Mouse (Mus musculus) limb, embryonic 14.5 days (tissue): ENCODE measurements at regions not wholly inside any gene's neighbourhood (a gene's known extent, or its start where the extent isn't known, plus 50 kb on each side); places are given as distances from the start of the nearest gene placed in this dataset.

Experiments used
- ATAC-seq: fragments of 200-750 bp; cut with Nextera tagmentation; 2 replicates; pipeline ENCODE4 v1.8.0; 2017; ENCODE audit warnings: low read depth, moderate number of reproducible peaks, moderate TSS enrichment; ENCODE audit not compliant: low FRiP score
- DNase-seq: peaks from one replicate; pipeline ENCODE4 v3.0.0-alpha.2; 2015; ENCODE audit warnings: low spot score
- H3K27ac ChIP-seq: fragments of 300-500 bp; sonication (generic); replicated peaks from 2 replicates; pipeline ENCODE4 v1.5.1; 2014; ENCODE audit warnings: low read depth, mild to moderate bottlenecking, low read length, moderate library complexity, mixed read lengths
- H3K27me3 ChIP-seq: fragments of 300-500 bp; sonication (generic); 2 replicates; pipeline ENCODE4 v1.6.1; 2014; ENCODE audit warnings: low read length, mixed read lengths; ENCODE audit not compliant: control insufficient read depth, insufficient read depth
- H3K36me3 ChIP-seq: fragments of 300-500 bp; sonication (generic); 2 replicates; pipeline ENCODE4 v1.6.1; 2014; ENCODE audit warnings: mild to moderate bottlenecking, low read length, moderate library complexity, mixed read lengths; ENCODE audit not compliant: control insufficient read depth, insufficient read depth
- H3K4me1 ChIP-seq: fragments of 300-500 bp; sonication (generic); 2 replicates; pipeline ENCODE4 v1.6.1; 2014; ENCODE audit warnings: antibody characterized with exemption, low read length, mixed read lengths; ENCODE audit not compliant: control insufficient read depth, insufficient read depth
- H3K4me2 ChIP-seq: fragments of 300-500 bp; sonication (generic); replicated peaks from 2 replicates; pipeline ENCODE4 v1.6.1; 2014; ENCODE audit warnings: low read depth, mild to moderate bottlenecking, low read length, moderate library complexity; ENCODE audit not compliant: severe bottlenecking
- H3K4me3 ChIP-seq: fragments of 300-500 bp; sonication (generic); replicated peaks from 2 replicates; pipeline ENCODE4 v1.5.1; 2014; ENCODE audit warnings: low read length
- H3K9ac ChIP-seq: fragments of 300-500 bp; sonication (generic); 2 replicates; pipeline ENCODE4 v1.6.1; 2014; ENCODE audit warnings: mild to moderate bottlenecking, low read depth, low read length, moderate library complexity; ENCODE audit not compliant: severe bottlenecking
- H3K9me3 ChIP-seq: fragments of 300-500 bp; sonication (generic); 2 replicates; pipeline ENCODE4 v1.6.1; 2016; ENCODE audit warnings: low read length; ENCODE audit not compliant: control insufficient read depth
- POLR2A ChIP-seq: fragments of 200-500 bp; IDR thresholded peaks from 2 replicates; pipeline ENCODE4 v1.8.0; 2012; ENCODE audit warnings: inconsistent platforms, mild to moderate bottlenecking, moderate library complexity, borderline replicate concordance; ENCODE audit not compliant: insufficient read depth, insufficient read length; ENCODE audit errors: extremely low read depth
- WGBS: fragments of 180-500 bp; shearing (Covaris S2); extraction: QIAGEN DNeasy Blood & Tissue Kit; methylation state at CpG from one replicate; pipeline ENCODE4 v1.1.7; 2014; 5-methylcytosine and 5-hydroxymethylcytosine counted together

- no peaks in the 10 kb centered on the region for H3K9me3 ChIP-seq
- no peaks in the 10 kb centered on the region for H3K4me1 ChIP-seq
- DNase-seq: no peak
- TF ChIP-seq POLR2A: no peak
- no peak overlapping the region for H3K27ac ChIP-seq
- H3K9ac ChIP-seq: no peak overlapping the region
- H3K4me3 ChIP-seq: no peak overlapping the region
- no peaks in the 10 kb centered on the region for H3K27me3 ChIP-seq
- H3K36me3 ChIP-seq: no peaks in the 10 kb centered on the region
- ATAC-seq: no peak
- no peak overlapping the region for H3K4me2 ChIP-seq
- 51% methylated on average over 3 of the region's 3 CpGs for WGBS
These were observed 518.5 kb downstream of the Rnf144a start for GRCm38 (mm10) chr12:25896543-25896942.

- no peak overlapping the region for H3K27ac ChIP-seq
- 55% methylated on average over 1 of the region's 1 CpGs for WGBS
- H3K9me3 ChIP-seq: no peaks in the 10 kb centered on the region
- H3K4me3 ChIP-seq: no peak overlapping the region
- TF ChIP-seq POLR2A: no peak
- H3K9ac ChIP-seq: no peak overlapping the region
- H3K4me1 ChIP-seq: no peaks in the 10 kb centered on the region
- no peak for DNase-seq
- no peak overlapping the region for H3K4me2 ChIP-seq
- ATAC-seq: no peak
- no peaks in the 10 kb centered on the region for H3K36me3 ChIP-seq
- no peaks in the 10 kb centered on the region for H3K27me3 ChIP-seq
These were observed 519.4 kb downstream of the Rnf144a start for GRCm38 (mm10) chr12:25895691-25896090.

DNA sequence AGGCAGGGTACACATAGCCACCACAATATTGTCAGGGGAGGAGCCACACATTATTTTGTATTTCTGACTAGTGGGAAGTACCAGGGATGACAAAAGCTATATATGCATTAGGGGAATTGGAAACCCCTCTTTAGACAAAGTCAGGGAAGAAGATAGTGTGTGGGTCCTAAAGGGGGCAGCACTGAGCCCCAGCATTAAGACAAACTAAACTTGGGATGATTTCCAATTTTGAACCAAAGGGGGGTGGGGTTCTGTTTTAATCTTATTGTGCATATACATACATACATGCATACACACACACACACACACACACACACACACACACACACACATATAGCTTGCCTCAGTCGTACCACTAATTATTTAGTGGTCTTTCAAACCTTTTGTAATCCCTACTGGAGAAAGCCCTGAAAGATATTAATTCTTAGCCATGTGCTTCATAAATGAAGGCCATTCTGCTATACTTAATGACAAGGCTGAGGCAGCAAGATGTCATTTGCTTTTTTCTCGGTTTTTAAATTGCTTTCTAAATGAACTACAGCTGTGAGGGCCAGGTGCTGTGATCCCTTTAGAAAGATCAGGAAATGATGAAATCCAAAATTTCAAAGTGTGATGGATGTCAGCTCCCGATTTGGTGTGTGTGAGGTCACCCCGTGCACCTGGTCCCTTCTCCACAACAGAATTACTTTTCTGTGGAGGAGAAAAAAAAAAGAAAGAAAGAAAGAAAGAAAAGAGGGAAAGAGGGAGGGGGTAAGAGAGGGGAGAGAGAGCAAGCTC is 523.5 kb downstream of the Rnf144a start:
- WGBS: 16% methylated on average over 4 of the region's 4 CpGs
- DNase-seq (peak; percentile 52), ATAC-seq (no peak)
- TF ChIP-seq POLR2A: no peak
- Histone ChIP-seq H3K9ac (no peak overlapping the region), H3K36me3 (no peaks in the 10 kb centered on the region), H3K27me3 (no peaks in the 10 kb centered on the region), H3K4me1 (no peaks in the 10 kb centered on the region), H3K9me3 (no peaks in the 10 kb centered on the region), H3K4me2 (no peak overlapping the region), H3K4me3 (no peak overlapping the region), H3K27ac (no peak overlapping the region)

DNA sequence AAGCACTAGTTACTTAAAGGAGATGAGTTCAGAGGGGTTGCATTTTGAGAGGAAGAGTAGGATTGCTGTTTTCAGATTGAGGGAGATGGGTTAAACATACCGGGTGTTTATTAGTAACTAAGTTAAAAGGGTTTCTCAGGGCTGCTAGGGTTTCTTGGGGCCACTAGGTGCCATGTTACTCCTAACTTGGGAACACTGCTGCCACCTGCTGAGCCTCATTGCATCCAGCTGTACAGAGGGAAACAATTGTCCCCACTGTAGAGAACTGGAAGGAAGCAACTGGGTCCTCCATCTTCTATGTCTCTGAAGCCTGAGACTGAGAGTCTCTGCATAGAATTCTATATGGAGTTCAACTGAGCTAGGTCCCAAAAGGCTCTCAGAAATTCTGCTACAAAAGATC is 524.3 kb downstream of the Rnf144a start:
- H3K4me3 ChIP-seq: no peak overlapping the region
- DNase-seq: no peak

DNA sequence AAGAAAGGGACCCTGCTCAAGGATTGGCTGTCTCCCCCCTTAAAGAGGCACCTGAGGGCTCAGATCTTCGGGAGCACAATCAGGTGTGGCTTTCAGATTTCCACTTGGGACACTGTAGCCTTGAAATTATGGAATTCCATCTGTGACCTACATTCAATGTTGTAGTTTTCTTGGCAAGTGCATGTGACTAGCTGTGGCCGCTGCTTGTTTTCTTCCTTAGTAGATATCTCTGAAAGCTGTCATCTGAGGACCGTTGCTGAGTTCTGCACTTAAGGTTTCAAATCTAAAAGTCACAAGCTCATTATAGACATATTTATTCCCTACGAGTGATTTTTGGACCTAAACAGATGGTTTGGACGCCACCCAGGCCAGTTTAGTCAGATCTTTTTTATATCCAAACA is 531.3 kb downstream of the Rnf144a start:
- H3K27me3 ChIP-seq: no peaks in the 10 kb centered on the region
- H3K27ac ChIP-seq: no peak overlapping the region
- no peak overlapping the region for H3K4me3 ChIP-seq
- H3K9me3 ChIP-seq: no peaks in the 10 kb centered on the region
- no peaks in the 10 kb centered on the region for H3K4me1 ChIP-seq
- no peak for ATAC-seq
- no peak overlapping the region for H3K4me2 ChIP-seq
- no peak for TF ChIP-seq POLR2A
- no peak overlapping the region for H3K9ac ChIP-seq
- DNase-seq: no peak
- H3K36me3 ChIP-seq: no peaks in the 10 kb centered on the region
- WGBS: 73% methylated on average over 5 of the region's 5 CpGs

More for the DNA sequence above, 524.3 kb downstream of the Rnf144a start:
- WGBS: 75% methylated on average over 1 of the region's 1 CpGs
- Histone ChIP-seq H3K9me3 (no peaks in the 10 kb centered on the region), H3K4me1 (no peaks in the 10 kb centered on the region), H3K27me3 (no peaks in the 10 kb centered on the region), H3K9ac (no peak overlapping the region), H3K27ac (no peak overlapping the region), H3K36me3 (no peaks in the 10 kb centered on the region), H3K4me2 (no peak overlapping the region)
- no peak for TF ChIP-seq POLR2A
- no peak for ATAC-seq
